Mouse (Mus musculus) embryo, embryonic 9.5 days (tissue): Measurements from ENCODE around the gene Fsd1.

ENCODE experiments used
- DNase-seq: peaks from one replicate; pipeline ENCODE4 v3.0.0-alpha.2; 2017; ENCODE audit errors: extremely low spot score

The Fsd1 gene

DNA sequence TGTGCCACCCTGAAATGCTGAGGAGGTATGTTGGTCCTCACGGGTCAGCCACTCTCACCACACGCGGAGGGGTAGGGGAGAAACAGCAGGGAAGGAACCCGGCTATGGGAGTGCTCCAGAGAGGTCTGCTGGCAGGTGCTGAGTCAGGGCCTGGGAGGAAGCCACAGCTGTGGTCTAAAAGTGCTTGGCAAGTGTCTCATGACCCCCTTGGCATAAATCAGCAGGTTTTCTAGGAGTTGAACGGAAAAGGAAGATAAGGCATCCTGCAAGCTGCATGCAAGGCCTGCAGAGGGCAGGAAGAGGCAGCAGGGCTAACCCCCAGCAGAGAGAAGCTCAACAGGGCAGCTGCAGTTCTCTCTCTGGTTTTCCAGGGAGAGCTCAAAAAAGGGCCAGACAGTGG, 44.6 kb downstream of the Fsd1 start:
- DNase-seq, result no peak

DNA sequence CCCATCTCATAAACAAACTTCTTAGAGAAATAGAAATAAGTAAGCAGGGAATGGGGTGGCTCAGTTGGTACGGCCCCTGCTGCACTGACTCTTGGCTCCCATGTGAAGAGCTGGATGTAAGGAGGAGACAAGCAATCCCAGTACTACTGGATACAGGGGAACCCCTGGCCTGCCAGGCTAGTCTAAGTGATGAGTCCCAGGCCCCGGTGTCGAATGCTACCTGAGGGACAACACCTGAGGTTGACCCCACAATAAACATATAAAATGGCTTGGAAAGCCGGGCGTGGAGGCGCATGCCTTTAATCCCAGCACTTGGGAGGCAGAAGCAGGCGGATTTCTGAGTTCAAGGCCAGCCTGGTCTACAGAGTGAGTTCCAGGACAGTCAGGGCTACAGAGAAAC, 45.1 kb downstream of the Fsd1 start:
- no peak for DNase-seq

DNA sequence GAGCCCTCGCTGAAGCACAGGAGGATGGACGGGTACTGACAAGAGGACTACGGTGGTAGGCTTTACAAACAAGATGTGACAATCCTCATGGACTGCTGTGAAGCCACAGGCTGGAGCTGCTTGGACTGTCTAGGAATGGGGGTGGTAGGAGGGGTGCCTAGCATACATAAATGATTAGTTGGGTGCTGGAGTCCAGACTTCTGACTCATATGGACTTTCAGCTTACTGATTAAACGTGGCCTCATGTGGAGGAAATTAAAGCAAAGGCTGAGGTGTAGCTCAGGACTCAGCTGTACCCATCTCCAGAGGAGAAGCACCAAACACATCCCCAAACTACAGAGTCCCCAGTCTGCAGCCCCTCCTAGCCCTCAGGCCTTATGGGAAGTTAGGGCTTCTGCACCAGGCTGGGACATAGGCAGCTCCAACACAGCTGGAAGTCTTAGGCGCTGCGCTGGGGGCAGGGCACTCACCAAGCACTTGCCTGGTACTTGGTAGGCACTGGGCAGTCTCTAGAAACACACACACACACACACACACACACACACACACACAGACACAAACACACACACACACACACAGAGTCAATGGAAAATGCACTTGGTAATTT, 45.9 kb downstream of the Fsd1 start:
- DNase-seq, result no peak

DNA sequence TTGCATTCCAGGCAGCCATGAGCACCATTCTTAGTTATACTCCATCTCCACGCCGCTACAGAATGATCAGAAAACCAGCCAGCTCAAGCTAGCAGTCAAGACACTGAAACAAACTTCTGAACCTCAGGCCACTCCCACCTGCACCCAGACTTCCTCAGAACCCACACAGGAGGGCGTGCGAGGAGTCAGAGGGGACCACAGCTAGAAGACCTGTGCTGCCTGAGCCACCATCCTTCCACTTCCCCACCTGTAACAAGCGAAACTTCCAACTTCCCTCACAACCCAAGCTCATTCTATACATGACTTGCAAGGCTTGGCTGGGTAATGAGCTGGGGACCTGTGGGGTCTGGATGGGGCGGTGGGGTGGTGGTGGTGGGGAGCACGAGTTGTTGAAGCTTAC, 46.5 kb downstream of the Fsd1 start:
- DNase-seq, result no peak

DNA sequence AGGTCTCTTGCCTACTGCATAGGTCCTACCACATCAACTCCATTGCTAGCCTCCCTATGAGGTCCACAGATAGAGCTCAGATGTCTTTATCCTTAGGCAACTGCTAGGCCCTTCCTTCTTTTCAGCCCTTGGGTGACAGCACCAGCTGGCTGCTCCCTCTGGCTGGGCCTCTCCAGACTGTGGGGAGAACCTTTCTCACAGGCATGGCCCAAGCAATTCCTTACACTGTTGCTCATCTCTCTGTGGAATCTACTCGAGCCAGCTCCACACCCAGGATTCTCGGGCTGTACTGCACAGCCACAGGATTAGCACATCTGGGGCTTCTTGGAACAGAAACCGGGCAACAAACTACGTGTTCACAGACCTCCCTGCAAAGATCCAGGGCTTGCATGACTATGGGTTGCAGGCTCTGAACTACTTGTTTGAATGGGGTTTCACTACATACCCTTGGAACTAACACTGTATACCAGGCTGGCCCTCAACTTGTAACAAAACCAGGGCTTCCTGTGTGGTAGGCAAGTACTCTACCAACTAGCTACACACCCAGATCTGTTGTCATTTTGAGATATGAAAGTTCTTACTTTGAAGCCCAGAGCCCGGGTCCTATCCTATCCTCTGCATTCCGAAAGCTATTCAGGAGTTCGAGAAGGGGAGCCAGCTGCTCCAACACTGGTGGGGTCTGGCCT, 47.9 kb downstream of the Fsd1 start:
- DNase-seq, result no peak

GRCm38 (mm10) chr17:56034726-56035100, 48.4 kb downstream of the Fsd1 start:
- DNase-seq, result no peak

GRCm38 (mm10) chr17:56035216-56035615, 48.9 kb downstream of the Fsd1 start:
- no peak for DNase-seq

- peak; percentile 99 for DNase-seq
These were observed 50.0 kb downstream of the Fsd1 start, which contains the start of gene Sh3gl1 for GRCm38 (mm10) chr17:56036176-56036900. Sh3gl1 (minus strand) TSS chr17:56036635.

DNA sequence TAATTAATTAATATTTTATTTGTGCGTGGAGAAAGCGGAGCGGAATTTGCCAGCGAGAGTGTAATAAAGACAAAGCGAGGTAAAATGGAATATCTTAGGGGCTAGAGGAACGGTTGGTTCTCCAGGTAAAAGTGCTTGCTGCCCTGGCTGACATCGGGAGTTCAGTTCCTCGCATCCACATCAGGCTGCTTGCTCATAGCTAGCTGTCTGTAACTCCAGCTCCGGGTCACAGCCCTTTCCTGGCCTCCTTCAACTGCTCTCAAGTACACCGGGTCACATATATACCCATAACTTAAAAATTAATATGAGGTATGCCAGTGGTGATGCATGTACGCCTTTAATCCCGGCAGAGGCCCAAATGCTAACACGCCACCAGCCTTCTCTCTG, 50.6 kb downstream of the Fsd1 start:
- no peak for DNase-seq

- no peak for DNase-seq
These were observed 52.4 kb downstream of the Fsd1 start for GRCm38 (mm10) chr17:56038583-56039261.

- no peak for DNase-seq
These were observed 53.0 kb downstream of the Fsd1 start for GRCm38 (mm10) chr17:56039345-56039744.

GRCm38 (mm10) chr17:56040030-56040856, 53.9 kb downstream of the Fsd1 start, which contains the start of gene Chaf1a:
Chaf1a (plus strand) TSS chr17:56040439.
- peak; percentile 93 for DNase-seq

DNA sequence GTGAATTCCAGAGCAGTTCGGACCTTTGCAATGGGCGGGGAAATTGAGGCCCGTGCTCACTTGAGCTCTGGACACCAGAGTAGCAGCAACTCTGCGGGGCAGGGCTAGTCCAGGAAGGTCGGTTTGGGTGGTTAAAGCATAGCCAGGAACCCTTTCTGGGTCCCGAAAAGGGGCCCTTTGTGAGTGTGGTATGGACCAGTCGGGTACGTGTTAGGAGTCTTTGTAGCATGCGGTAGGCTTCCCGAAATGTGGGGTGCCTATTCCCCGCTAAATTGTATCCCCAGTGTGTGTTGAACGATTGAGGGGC, 54.5 kb downstream of the Fsd1 start:
- no peak for DNase-seq
